22 mouse cellular contexts compared by ENCODE assay signal in the genomic region with DNA sequence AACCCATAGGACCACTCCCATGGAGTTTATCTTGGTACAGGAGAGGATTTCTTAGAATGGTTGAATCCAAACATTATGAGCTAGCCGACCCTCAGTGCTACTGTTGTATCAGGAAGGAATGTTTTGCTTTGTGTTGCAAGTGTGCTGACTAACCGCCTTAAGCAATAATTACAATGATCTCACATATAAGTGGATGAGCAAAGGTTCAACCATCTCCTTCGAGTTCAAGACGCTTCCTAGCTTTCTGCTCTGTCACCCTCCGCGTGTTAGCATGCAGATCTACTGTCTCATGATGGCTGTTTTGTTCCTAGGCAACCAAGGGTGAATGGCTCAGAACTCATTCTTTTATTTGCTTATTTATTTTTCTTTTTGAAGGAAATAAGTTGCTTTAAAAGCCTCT.
"Had no signal": no experiment of that assay in that cellular context is flagged by ENCODE, and none has a peak within 500 bp of the region (broad histone marks: within the 10 kb centered on the region; RNA-seq: fewer than 3 reads in every experiment).

No protein-coding gene starts in this region.

- ATAC-seq: hindbrain, postnatal 0 days; liver, embryonic 12.5 days had no signal

- H3K27me3 ChIP-seq: heart, embryonic 13.5 days; heart, embryonic 15.5 days; hindbrain, embryonic 13.5 days; hindbrain, embryonic 15.5 days; kidney, embryonic 15.5 days; limb, embryonic 13.5 days; limb, embryonic 15.5 days; liver, embryonic 12.5 days had no signal

- DNase-seq: gastrocnemius, postnatal 14 days; gastrocnemius, postnatal 36 days; heart, adult 2 months; heart, postnatal 14 days; heart, postnatal 36 days; kidney, adult 11 months; kidney, adult 2 months; kidney, adult 9 months; kidney, postnatal 14 days; kidney, postnatal 36 days; layer of hippocampus, adult 9-11 months; layer of hippocampus, postnatal 36 days; left cerebral cortex, postnatal 4 days had no signal
